Mouse (Mus musculus) heart, adult 2 months (tissue): Measurements from ENCODE around the gene Cdk14. TPM values are rescaled to one million over a fixed set of nuclear protein-coding genes. Genes with fewer than 3 reads are reported as not detected.
A peak's percentile ranks its signal among the peaks of the same experiment; 100 is the strongest.

ENCODE experiments used
- DNase-seq, 2 experiments: peaks; one replicate each; pipeline ENCODE4 v3.0.0; 2021
- H3K27ac ChIP-seq: fragments of 200-600 bp; 2 replicates; pipeline ENCODE4 v1.8.1; 2022
- H3K27me3 ChIP-seq: fragments of 200-500 bp; 2 replicates; pipeline ENCODE4 v1.6.1; 2012; ENCODE audit warnings: mild to moderate bottlenecking, low read length, inconsistent platforms, mixed read lengths; ENCODE audit not compliant: control insufficient read depth, insufficient read depth
- H3K36me3 ChIP-seq: fragments of 200-500 bp; 2 replicates; pipeline ENCODE4 v1.6.1; 2012; ENCODE audit warnings: low read length, inconsistent platforms; ENCODE audit not compliant: control insufficient read depth, insufficient read depth
- H3K4me1 ChIP-seq: fragments of 200-500 bp; 2 replicates; pipeline ENCODE4 v1.6.1; 2011; ENCODE audit warnings: low read length; ENCODE audit not compliant: control insufficient read depth, insufficient read depth
- H3K4me3 ChIP-seq: fragments of 200-600 bp; 2 replicates; pipeline ENCODE4 v1.8.1; 2022
- H3K79me2 ChIP-seq: fragments of 200-500 bp; replicated peaks from 2 replicates; pipeline ENCODE4 v1.6.1; 2012; ENCODE audit warnings: mild to moderate bottlenecking, inconsistent platforms, low read length, moderate library complexity, mixed read lengths; ENCODE audit not compliant: control insufficient read depth, insufficient read depth
- H3K9ac ChIP-seq: fragments of 200-500 bp; 2 replicates; pipeline ENCODE4 v1.6.1; 2012; ENCODE audit warnings: low read depth, mild to moderate bottlenecking, control low read depth, inconsistent platforms, low read length, mixed read lengths
- CTCF ChIP-seq: fragments of 200-600 bp; IDR thresholded peaks from 2 replicates; pipeline ENCODE4 v1.8.1; 2022; ENCODE audit warnings: antibody characterized with exemption, mild to moderate bottlenecking, moderate library complexity
- EP300 ChIP-seq: fragments of 200-500 bp; IDR thresholded peaks from 2 replicates; pipeline ENCODE4 v1.6.1; 2011; ENCODE audit warnings: low read depth, low read length, control low read depth; ENCODE audit not compliant: insufficient read depth
- POLR2A ChIP-seq: fragments of 200-500 bp; IDR thresholded peaks from 2 replicates; pipeline ENCODE4 v1.6.1; 2011; ENCODE audit warnings: mild to moderate bottlenecking, low read depth, low read length, control low read depth; ENCODE audit not compliant: insufficient read depth
- WGBS: fragments of 180-500 bp; shearing (Covaris S2); methylation state at CpG from one replicate; pipeline ENCODE4 v1.1.7; 2018; 5-methylcytosine and 5-hydroxymethylcytosine counted together
- intact Hi-C: fragments of 180-260 bp; cut with DNase I; formaldehyde crosslinking; loops from one replicate; pipeline ENCODE4 v1.15.1; 2025
- polyA plus RNA-seq: library from polyadenylated mRNA; depleted of rRNA; stranded (reverse); fragments of >200 nt; gene quantifications from 2 replicates; pipeline ENCODE4 v1.2.3, GENCODE M21; 2012
- total RNA-seq, 2 experiments: library from RNA; stranded (reverse); gene quantifications; 2 replicates each; pipeline ENCODE4 v1.2.3; 2021

Gene Cdk14
- total and polyA plus RNA-seq, 3 experiments, result 2.7 to 8.1 (median 7.6) TPM

DNA sequence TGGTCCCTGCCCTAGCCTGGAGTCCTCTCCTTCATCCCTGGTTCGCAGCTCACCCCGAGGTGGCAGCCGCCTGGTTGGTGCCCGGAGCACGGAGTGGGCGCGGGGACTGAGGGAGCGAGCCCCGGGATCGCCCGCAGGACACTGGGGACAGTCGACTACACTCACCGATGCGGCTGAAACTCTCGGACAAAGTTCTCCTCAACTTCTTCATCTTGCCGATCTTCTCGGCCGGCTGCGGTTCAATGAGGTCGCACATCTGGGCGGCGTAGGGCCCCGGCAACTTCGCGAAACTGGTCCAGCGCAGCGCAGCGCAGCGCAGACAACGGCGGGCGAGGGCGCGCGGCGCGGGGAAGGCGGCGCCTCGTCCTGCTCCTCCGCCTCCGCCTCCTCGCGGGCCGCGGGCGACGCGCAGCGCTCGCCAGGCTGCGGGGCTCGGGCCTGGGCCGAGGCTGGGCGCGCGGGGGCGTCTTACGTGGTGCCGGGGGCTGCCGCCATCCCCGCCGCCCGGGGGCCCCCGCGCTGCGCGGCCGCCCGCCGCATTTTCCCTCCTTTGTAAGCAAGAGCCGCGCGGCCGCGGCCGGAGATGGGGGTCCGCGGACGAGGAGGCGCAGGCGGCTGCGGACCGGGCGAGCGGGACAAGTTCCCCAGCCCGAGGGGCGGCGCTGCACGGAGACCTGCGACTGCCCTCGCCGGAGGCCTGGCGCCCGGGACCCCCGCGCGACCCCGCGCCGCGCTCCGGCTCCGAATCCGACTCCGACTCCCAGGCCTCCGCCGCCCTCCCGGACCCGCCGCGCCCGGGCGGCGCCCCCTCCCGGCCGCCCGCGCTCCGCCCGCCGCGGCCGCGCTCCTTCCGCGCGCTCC lies 40.0 kb downstream of the Cdk14 start:
- TF ChIP-seq CTCF, result no peak
- no peak for TF ChIP-seq POLR2A
- TF ChIP-seq EP300, result no peak
- intact Hi-C loops, result loop anchor here (2.0 to 10.0 kb wide), 6 partner anchors 37 to 1188 kb away; partner anchors contain the start of gene Mterf1b
- WGBS, result under 1% methylated on average over 96 of the region's 128 CpGs
- Histone ChIP-seq H3K4me3 (peak overlapping the region; percentile 66), H3K9ac (peak overlapping the region; percentile 52), H3K27ac (peak overlapping the region; percentile 77), H3K27me3 (no peaks in the 10 kb centered on the region), H3K36me3 (no peaks in the 10 kb centered on the region), H3K4me1 (peaks cover 3% of the 10 kb centered on the region; the same call in 1 of the 2 replicates), H3K79me2 (no peaks in the 10 kb centered on the region)
- DNase-seq, result peak; percentile 82 to 84

DNA sequence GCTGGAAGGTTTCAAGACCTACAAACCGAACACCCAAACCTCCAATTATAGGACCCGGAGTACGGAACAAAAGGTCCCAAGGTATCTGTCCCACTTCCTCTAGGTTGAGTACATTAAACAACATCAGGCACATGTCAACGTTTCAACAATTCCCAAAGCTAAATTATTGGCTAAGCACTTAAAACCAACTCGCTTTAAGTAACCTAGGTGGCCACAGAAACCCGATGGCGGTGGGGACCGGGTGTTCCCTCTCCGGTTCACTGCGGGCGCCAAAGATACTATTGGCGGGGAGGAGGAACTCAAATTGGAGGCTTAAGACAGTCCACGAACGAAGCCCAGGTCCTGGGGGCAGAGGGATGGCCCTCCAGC lies 40.6 kb downstream of the Cdk14 start:
- H3K36me3 ChIP-seq, result no peaks in the 10 kb centered on the region
- intact Hi-C loops, result loop anchor here (5.0 kb wide), 1 partner anchor 1187 kb away; the partner anchor contains the start of gene Mterf1b
- WGBS, result 2% methylated on average over 14 of the region's 14 CpGs

DNA sequence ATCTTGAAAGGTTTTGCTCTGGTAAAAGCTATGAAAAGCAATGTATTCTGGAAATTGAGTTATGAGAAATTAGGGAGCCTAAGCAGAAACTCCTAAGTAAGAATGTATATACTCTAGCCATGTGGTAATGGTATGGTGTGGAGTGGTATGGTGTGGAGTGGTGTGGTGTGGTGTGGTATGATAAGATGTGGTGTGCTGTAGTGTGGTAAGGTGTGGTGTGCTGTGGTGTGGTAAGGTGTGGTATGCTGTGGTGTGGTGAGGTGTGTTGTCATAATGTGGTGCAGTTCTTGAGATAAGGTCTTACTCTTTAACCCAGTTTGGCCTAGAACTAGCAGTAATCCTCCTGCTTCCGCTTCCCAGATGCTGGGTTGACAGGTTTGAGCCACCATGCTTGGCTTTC lies 45.7 kb downstream of the Cdk14 start:
- 100% methylated on average over 1 of the region's 1 CpGs for WGBS
- no peak overlapping the region for H3K4me3 ChIP-seq
- DNase-seq, result no peak
- H3K36me3 ChIP-seq, result no peaks in the 10 kb centered on the region
- H3K79me2 ChIP-seq, result 0 out of 2 replicates have a peak, but pooled peaks cover 2% of the 10 kb centered on the region
- H3K9ac ChIP-seq, result no peak overlapping the region
- H3K27me3 ChIP-seq, result no peaks in the 10 kb centered on the region
- no peak overlapping the region for H3K27ac ChIP-seq
- intact Hi-C loops, result no loop called here
- TF ChIP-seq EP300, result no peak
- H3K4me1 ChIP-seq, result peaks cover 3% of the 10 kb centered on the region; the same call in 1 of the 2 replicates

More for the DNA sequence above, 40.6 kb downstream of the Cdk14 start:
- H3K4me1 ChIP-seq, result peaks cover 3% of the 10 kb centered on the region; the same call in 1 of the 2 replicates
- H3K27me3 ChIP-seq, result no peaks in the 10 kb centered on the region
- H3K79me2 ChIP-seq, result 0 out of 2 replicates have a peak, but pooled peaks cover under 1% of the 10 kb centered on the region
- H3K27ac ChIP-seq, result peak overlapping the region; percentile 77
- H3K4me3 ChIP-seq, result peak overlapping the region; percentile 66
- peak overlapping the region; percentile 52 for H3K9ac ChIP-seq
- DNase-seq, result no peak
- TF ChIP-seq CTCF, result no peak
- TF ChIP-seq POLR2A, result no peak
- no peak for TF ChIP-seq EP300

DNA sequence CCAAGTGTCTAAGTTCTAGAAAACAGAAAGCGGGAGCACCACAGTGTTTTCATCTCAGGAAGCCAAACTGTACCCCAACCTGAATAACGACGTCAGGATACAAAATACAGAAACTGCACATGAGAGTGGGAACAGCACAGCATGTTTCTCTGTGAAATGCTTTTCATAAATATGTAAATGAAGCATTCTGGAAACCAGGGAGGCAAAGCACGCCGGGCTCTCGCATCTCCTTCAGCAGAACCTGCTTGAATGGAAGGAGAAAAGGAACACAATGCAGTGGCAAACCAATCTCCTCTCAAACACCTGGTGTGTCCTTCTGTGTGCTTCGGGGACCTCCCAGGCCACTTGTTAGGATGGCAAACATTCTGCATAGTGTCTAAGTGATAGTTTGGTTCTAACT lies 46.6 kb downstream of the Cdk14 start:
- no peak overlapping the region for H3K4me3 ChIP-seq
- H3K27me3 ChIP-seq, result no peaks in the 10 kb centered on the region
- intact Hi-C loops, result no loop called here
- WGBS, result 91% methylated on average over 7 of the region's 7 CpGs
- 0 out of 2 replicates have a peak, but pooled peaks cover 2% of the 10 kb centered on the region for H3K79me2 ChIP-seq
- no peak for DNase-seq
- TF ChIP-seq CTCF (no peak), EP300 (no peak), POLR2A (no peak)
- no peaks in the 10 kb centered on the region for H3K36me3 ChIP-seq
- no peaks in the 10 kb centered on the region for H3K4me1 ChIP-seq
- H3K9ac ChIP-seq, result no peak overlapping the region
- H3K27ac ChIP-seq, result no peak overlapping the region

DNA sequence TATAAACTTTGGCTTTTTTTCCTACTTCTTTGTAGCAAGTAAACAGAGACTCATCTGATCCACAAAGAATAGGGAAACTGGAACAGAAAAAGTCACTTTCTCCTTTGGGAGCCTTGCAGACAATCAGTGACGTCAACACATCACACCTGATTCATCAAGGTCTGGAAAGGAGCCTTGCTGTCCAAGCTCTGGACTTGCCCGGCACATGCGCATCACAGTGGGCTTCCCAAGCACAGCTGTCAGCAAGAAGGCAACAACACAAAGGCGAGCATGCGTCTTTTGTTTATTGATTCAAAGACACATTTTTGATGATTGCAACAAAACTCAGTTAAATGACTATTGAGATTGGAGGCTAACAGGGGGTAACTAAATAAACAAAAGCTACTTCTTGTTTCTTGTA lies 47.2 kb downstream of the Cdk14 start:
- H3K27ac ChIP-seq, result no peak overlapping the region
- TF ChIP-seq POLR2A (no peak), EP300 (no peak), CTCF (no peak)

DNA sequence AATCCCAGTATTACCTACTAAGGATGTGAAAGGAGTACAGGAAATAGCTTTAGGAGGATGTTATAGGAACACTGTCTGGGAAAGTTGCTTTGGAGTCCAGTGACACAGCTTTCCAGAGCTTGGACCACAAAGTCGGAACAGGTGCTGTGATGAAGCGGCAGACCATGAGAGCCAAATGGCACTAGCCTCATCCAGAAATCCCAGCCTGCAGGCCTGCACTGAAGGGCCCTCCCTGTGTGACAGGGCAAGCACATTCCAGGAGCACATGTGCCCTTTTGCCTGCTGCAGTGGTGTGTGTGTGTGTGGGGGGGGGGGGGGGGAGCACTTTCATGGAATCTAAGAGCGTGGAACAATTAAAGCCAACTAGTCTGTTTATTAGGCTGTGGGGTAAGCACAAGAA lies 47.8 kb downstream of the Cdk14 start:
- no peak for TF ChIP-seq EP300
- TF ChIP-seq POLR2A, result no peak
- Histone ChIP-seq H3K4me3 (no peak overlapping the region), H3K9ac (no peak overlapping the region), H3K4me1 (no peaks in the 10 kb centered on the region), H3K79me2 (0 out of 2 replicates have a peak, but pooled peaks cover 2% of the 10 kb centered on the region), H3K36me3 (no peaks in the 10 kb centered on the region; the same call in 1 of the 2 replicates), H3K27me3 (no peaks in the 10 kb centered on the region), H3K27ac (no peak overlapping the region)
- DNase-seq, result no peak
- 78% methylated on average over 3 of the region's 3 CpGs for WGBS
- intact Hi-C loops, result no loop called here

More for the DNA sequence above, 47.2 kb downstream of the Cdk14 start:
- 84% methylated on average over 5 of the region's 5 CpGs for WGBS
- DNase-seq, result no peak
- Histone ChIP-seq H3K79me2 (0 out of 2 replicates have a peak, but pooled peaks cover 2% of the 10 kb centered on the region), H3K4me3 (no peak overlapping the region), H3K9ac (no peak overlapping the region), H3K4me1 (no peaks in the 10 kb centered on the region), H3K27me3 (no peaks in the 10 kb centered on the region), H3K36me3 (no peaks in the 10 kb centered on the region; the same call in 1 of the 2 replicates)
- intact Hi-C loops, result no loop called here
